Mouse (Mus musculus): Measurements from ENCODE around the gene Uchl3.

- TF ChIP-seq CTCF (conservative IDR thresholded peaks at IDR 0.05; ENCODE audit: insufficient read depth, insufficient read length, low read depth, low read length) (no peak), POLR2A (IDR thresholded peaks at IDR 0.05; ENCODE audit: low read depth, low read length) (no peak)
Observed at GRCm38 (mm10) chr14:101729972-101730692, 76.4 kb downstream of the Uchl3 start.

Measured in kidney, adult 2 months (tissue).